Mouse (Mus musculus) lung, postnatal 0 days (tissue): Measurements from ENCODE around the gene Sec1.

Experiments
- CTCF ChIP-seq: IDR thresholded peaks from 2 replicates; pipeline ENCODE4 v1.5.1; 2016; ENCODE audit warnings: antibody characterized with exemption, mild to moderate bottlenecking
- EP300 ChIP-seq: IDR thresholded peaks from 2 replicates; pipeline ENCODE4 v1.6.1; 2016; ENCODE audit warnings: antibody characterized with exemption, mild to moderate bottlenecking, control low read depth

DNA sequence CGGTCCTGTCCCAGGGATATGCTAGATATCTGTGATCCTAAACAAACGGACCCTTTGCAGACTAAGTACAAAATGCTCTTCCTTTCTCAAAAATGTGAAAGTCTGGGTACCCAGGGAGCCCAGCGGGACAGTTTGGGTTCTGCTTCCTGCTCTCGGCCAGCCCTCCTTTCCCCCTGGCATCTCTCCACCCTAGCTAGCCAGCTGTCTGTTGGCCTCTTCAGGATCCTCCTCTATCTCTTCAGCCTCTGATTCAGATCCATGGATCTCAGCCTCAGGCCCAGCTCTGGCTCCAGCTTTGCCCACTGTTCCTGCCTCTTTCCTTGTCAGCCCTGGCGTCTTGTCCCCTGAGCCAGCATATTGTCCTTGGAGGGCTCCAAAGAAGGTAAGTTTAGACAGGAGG lies 52.1 kb downstream of the Sec1 start:
- TF ChIP-seq CTCF, result no peak
- TF ChIP-seq EP300, result no peak
